9 mouse cellular contexts compared by ENCODE assay signal in genomic region chr10:127614236-127615033, GRCm38 (mm10). TPM values are rescaled to one million over a fixed set of nuclear protein-coding genes. Genes with fewer than 3 reads are reported as not detected.
DNase-seq lines count a peak whose midpoint lies in the region; ATAC-seq and TF ChIP-seq lines count a peak whose summit lies in the region.
"Had no signal": no experiment of that assay in that cellular context is flagged by ENCODE, and none has a peak within 500 bp of the region (broad histone marks: within the 10 kb centered on the region; RNA-seq: fewer than 3 reads in every experiment).

No protein-coding gene starts in this region.

- H3K27me3 ChIP-seq in kidney, embryonic 14.5 days (ENCODE audit: control insufficient read depth, insufficient read depth, low read length): no peaks in the 10 kb centered on the region
- no peaks in the 10 kb centered on the region for H3K27me3 ChIP-seq in hindbrain, embryonic 10.5 days (ENCODE audit: insufficient read depth, poor library complexity, severe bottlenecking)
- H3K27me3 ChIP-seq in midbrain, embryonic 12.5 days: no peaks in the 10 kb centered on the region
- H3K27me3 ChIP-seq in thymus, adult 2 months (ENCODE audit: control insufficient read depth, insufficient read depth, low read length): no peaks in the 10 kb centered on the region

- no peak for DNase-seq in kidney, adult 8-10 months
- DNase-seq in embryo, embryonic 9.5 days (ENCODE audit: extremely low spot score): peak; percentile 60
- DNase-seq in hindbrain, embryonic 10.5 days (ENCODE audit: low spot score): peak; percentile 52
- DNase-seq in thymus, adult 2 months: no peak
- DNase-seq in layer of hippocampus, adult 11-12 months (ENCODE audit: low spot score): no peak

- H3K4me3 ChIP-seq in kidney, embryonic 14.5 days (ENCODE audit: low read length): no peak overlapping the region
- peak overlapping the region; percentile 27 for H3K4me3 ChIP-seq in hindbrain, embryonic 10.5 days
- H3K4me3 ChIP-seq in midbrain, embryonic 12.5 days: no peak overlapping the region
- H3K4me3 ChIP-seq in thymus, adult 2 months (ENCODE audit: control insufficient read depth, insufficient read depth, low read length): no peak overlapping the region

- H3K4me2 ChIP-seq in kidney, embryonic 14.5 days (replicated peaks; ENCODE audit: low read depth, low read length): peak overlapping the region; percentile 15; the same call in 1 of the 2 replicates
- H3K4me2 ChIP-seq in midbrain, embryonic 12.5 days (replicated peaks): peak overlapping the region; percentile 18; the same call in 1 of the 2 replicates

- peak overlapping the region; percentile 78 for H3K27ac ChIP-seq in kidney, embryonic 14.5 days (ENCODE audit: low read depth, low read length)
- peak overlapping the region; percentile 82 for H3K27ac ChIP-seq in hindbrain, embryonic 10.5 days
- H3K27ac ChIP-seq in midbrain, embryonic 12.5 days (replicated peaks): peak overlapping the region; percentile 39
- H3K27ac ChIP-seq in thymus, adult 2 months (ENCODE audit: control insufficient read depth, insufficient read depth, low read length): no peak overlapping the region

- ATAC-seq in kidney, embryonic 14.5 days (ENCODE audit: low FRiP score, low TSS enrichment): 0 out of 2 replicates have a peak, but pooled peaks have one; percentile 25
- ATAC-seq in midbrain, embryonic 12.5 days (ENCODE audit: low FRiP score, low read depth): 0 out of 2 replicates have a peak, but pooled peaks have one; percentile 25
- ATAC-seq in CD4-positive, CD25-positive, alpha-beta regulatory T cell, adult 4 months: no peak

- TF ChIP-seq POLR2A in thymus, adult 2 months (IDR thresholded peaks at IDR 0.05; ENCODE audit: control insufficient read depth, extremely low read depth, insufficient read depth, low read length, poor library complexity): no peak

- no peaks in the 10 kb centered on the region for H3K9me3 ChIP-seq in kidney, embryonic 14.5 days (ENCODE audit: control insufficient read depth, low read length)
- no peaks in the 10 kb centered on the region for H3K9me3 ChIP-seq in hindbrain, embryonic 10.5 days
- H3K9me3 ChIP-seq in midbrain, embryonic 12.5 days: no peaks in the 10 kb centered on the region
- H3K9me3 ChIP-seq: G1E had no signal

- peaks cover 64% of the 10 kb centered on the region for H3K4me1 ChIP-seq in kidney, embryonic 14.5 days (ENCODE audit: control insufficient read depth, insufficient read depth, low read length)
- peaks cover 80% of the 10 kb centered on the region for H3K4me1 ChIP-seq in hindbrain, embryonic 10.5 days (replicated peaks)
- H3K4me1 ChIP-seq in midbrain, embryonic 12.5 days: peaks cover 54% of the 10 kb centered on the region
- H3K4me1 ChIP-seq in thymus, adult 2 months (replicated peaks; ENCODE audit: control insufficient read depth, insufficient read depth, low read length): peaks cover 15% of the 10 kb centered on the region

- H3K36me3 ChIP-seq in kidney, embryonic 14.5 days (ENCODE audit: control insufficient read depth, insufficient read depth, low read length): peaks cover 21% of the 10 kb centered on the region
- H3K36me3 ChIP-seq in hindbrain, embryonic 10.5 days: peaks cover 51% of the 10 kb centered on the region
- peaks cover 33% of the 10 kb centered on the region for H3K36me3 ChIP-seq in midbrain, embryonic 12.5 days
- H3K36me3 ChIP-seq in thymus, adult 2 months (ENCODE audit: control insufficient read depth, insufficient read depth, low read length): no peaks in the 10 kb centered on the region
- H3K36me3 ChIP-seq: G1E had no signal

- peak overlapping the region; percentile 45 for H3K9ac ChIP-seq in kidney, embryonic 14.5 days (ENCODE audit: low read depth, low read length)
- H3K9ac ChIP-seq in midbrain, embryonic 12.5 days (replicated peaks): peak overlapping the region; percentile 37

- 29% methylated on average over 12 of the region's 12 CpGs for WGBS in kidney, embryonic 14.5 days
- 31% methylated on average over 12 of the region's 12 CpGs for WGBS in hindbrain, embryonic 10.5 days
- WGBS in midbrain, embryonic 12.5 days: 28% methylated on average over 12 of the region's 12 CpGs
- WGBS in thymus, adult 2 months: 56% methylated on average over 12 of the region's 12 CpGs

- TF ChIP-seq CTCF in thymus, adult 2 months (IDR thresholded peaks at IDR 0.05; ENCODE audit: borderline replicate concordance, control insufficient read depth, extremely low read depth, insufficient read depth, low read length, poor library complexity): no peak

RNA-seq across cellular contexts. Expression of gene Lrp1, which starts 6.5 kb away (rescaled TPM):
- 44.2 and 54.9 TPM in 2 replicates for polyA plus RNA-seq in kidney, embryonic 14.5 days (2014; fragmentation: Nextera tagmentation; extraction: Ambion mirVana)
- polyA plus RNA-seq in hindbrain, embryonic 10.5 days (2016; fragmentation: Nextera tagmentation; extraction: Ambion mirVana): 55.7 and 71.7 TPM in 2 replicates
- 94.0 and 98.1 TPM in 2 replicates for polyA plus RNA-seq in midbrain, embryonic 12.5 days (2016; fragmentation: Nextera tagmentation; extraction: Ambion mirVana)
- under 1 TPM; 0.30 to 0.96 TPM for polyA plus RNA-seq in CD4-positive, CD25-positive, alpha-beta regulatory T cell, adult 4 months (2017; shearing (Covaris generic))
- polyA plus RNA-seq in thymus, adult 2 months (2012; rRNA removed): 35.3 and 40.3 TPM in 2 replicates

RNA-seq across cellular contexts. Expression of gene Stat6, which starts 28.4 kb away (rescaled TPM):
- polyA plus RNA-seq in kidney, embryonic 14.5 days (2014; fragmentation: Nextera tagmentation; extraction: Ambion mirVana): 14.0 and 18.9 TPM in 2 replicates
- 8.9 and 9.5 TPM in 2 replicates for polyA plus RNA-seq in hindbrain, embryonic 10.5 days (2016; fragmentation: Nextera tagmentation; extraction: Ambion mirVana)
- polyA plus RNA-seq in midbrain, embryonic 12.5 days (2016; fragmentation: Nextera tagmentation; extraction: Ambion mirVana): 6.1 and 9.0 TPM in 2 replicates
- 100 to 1,000 TPM; 173 to 320 TPM for polyA plus RNA-seq in CD4-positive, CD25-positive, alpha-beta regulatory T cell, adult 4 months (2017; shearing (Covaris generic))
- 168 and 185 TPM in 2 replicates for polyA plus RNA-seq in thymus, adult 2 months (2012; rRNA removed)

RNA-seq across cellular contexts. Expression of gene Nemp1, which starts 52.3 kb away (rescaled TPM):
- 7.6 and 12.4 TPM in 2 replicates for polyA plus RNA-seq in kidney, embryonic 14.5 days (2014; fragmentation: Nextera tagmentation; extraction: Ambion mirVana)
- 7.7 and 10.2 TPM in 2 replicates for polyA plus RNA-seq in hindbrain, embryonic 10.5 days (2016; fragmentation: Nextera tagmentation; extraction: Ambion mirVana)
- 10.0 and 10.3 TPM in 2 replicates for polyA plus RNA-seq in midbrain, embryonic 12.5 days (2016; fragmentation: Nextera tagmentation; extraction: Ambion mirVana)
- polyA plus RNA-seq in CD4-positive, CD25-positive, alpha-beta regulatory T cell, adult 4 months (2017; shearing (Covaris generic)): 1 to 10 TPM; 2.5 to 4.0 TPM
- 14.2 and 15.0 TPM in 2 replicates for polyA plus RNA-seq in thymus, adult 2 months (2012; rRNA removed)

RNA-seq across cellular contexts. Expression of gene Nab2, which starts 53.9 kb away (rescaled TPM):
- 19.0 and 19.8 TPM in 2 replicates for polyA plus RNA-seq in kidney, embryonic 14.5 days (2014; fragmentation: Nextera tagmentation; extraction: Ambion mirVana)
- 6.6 and 6.8 TPM in 2 replicates for polyA plus RNA-seq in hindbrain, embryonic 10.5 days (2016; fragmentation: Nextera tagmentation; extraction: Ambion mirVana)
- 3.7 and 4.5 TPM in 2 replicates for polyA plus RNA-seq in midbrain, embryonic 12.5 days (2016; fragmentation: Nextera tagmentation; extraction: Ambion mirVana)
- 10 to 100 TPM in 1 of 2 experiments, 1 to 10 TPM in 1; 8.9 to 10.8 TPM for polyA plus RNA-seq in CD4-positive, CD25-positive, alpha-beta regulatory T cell, adult 4 months (2017; shearing (Covaris generic))
- 69.3 and 79.2 TPM in 2 replicates for polyA plus RNA-seq in thymus, adult 2 months (2012; rRNA removed)

Comparison
In these comparisons a context has a peak if more than half of its experiments do, and no peak if none do; other contexts are left out.
1. DNase-seq: peak in embryo, embryonic 9.5 days (single experiment) and hindbrain, embryonic 10.5 days (single experiment); none in kidney, adult 8-10 months (0 of 2), thymus, adult 2 months (single experiment) and layer of hippocampus, adult 11-12 months (single experiment).
2. RNA of gene Lrp1, which starts 6.5 kb away (polyA plus RNA-seq): 94.0 to 98.1 TPM in midbrain, embryonic 12.5 days, 55.7 to 71.7 TPM in hindbrain, embryonic 10.5 days, 44.2 to 54.9 TPM in kidney, embryonic 14.5 days and 35.3 to 40.3 TPM in thymus, adult 2 months; 0.30 to 0.96 TPM in CD4-positive, CD25-positive, alpha-beta regulatory T cell, adult 4 months; every median in the first group is over 10 times any median in the second.